Mouse (Mus musculus): Measurements from ENCODE around the gene Ldlrad1. TPM values are rescaled to one million over a fixed set of nuclear protein-coding genes. Genes with fewer than 3 reads are reported as not detected.

The Ldlrad1 gene
- total and polyA plus RNA-seq, 3 experiments = 0.15 TPM; not detected in 2

GRCm38 (mm10) chr4:107201779-107202178 lies 7.2 kb upstream of the Ldlrad1 start:
- H3K27me3 ChIP-seq (ENCODE audit: control insufficient read depth in 1 of 2, insufficient read depth in 2 of 2, low read length in 2 of 2) = no peaks in the 10 kb centered on the region
- H3K9ac ChIP-seq (ENCODE audit: control insufficient read depth, low read depth, low read length, poor library complexity, severe bottlenecking) = no peak overlapping the region
- H3K4me3 ChIP-seq (ENCODE audit: control insufficient read depth in 1 of 2, insufficient read depth in 1 of 2, low read depth in 2 of 2, low read length in 2 of 2) = no peak overlapping the region
- no peaks in the 10 kb centered on the region for H3K4me1 ChIP-seq (ENCODE audit: control insufficient read depth in 1 of 2, insufficient read depth in 2 of 2, low read length in 2 of 2)
- TF ChIP-seq POLR2AphosphoS2 (IDR thresholded peaks at IDR 0.05; ENCODE audit: low read length) = no peak
- TF ChIP-seq JUND (IDR thresholded peaks at IDR 0.05; ENCODE audit: low read depth, low read length) = no peak
- no peak for TF ChIP-seq MYB (IDR thresholded peaks at IDR 0.05; ENCODE audit: low read depth, low read length)
- no peak for TF ChIP-seq NELFE (IDR thresholded peaks at IDR 0.05; ENCODE audit: low read depth, low read length)
- no peak for TF ChIP-seq SMC3 (IDR thresholded peaks at IDR 0.05; ENCODE audit: low read depth, low read length)
- TF ChIP-seq UBTF (IDR thresholded peaks at IDR 0.05; ENCODE audit: borderline replicate concordance, insufficient read depth, low read depth, low read length) = no peak
- TF ChIP-seq HCFC1 (IDR thresholded peaks at IDR 0.05; ENCODE audit: low read depth, low read length) = no peak
- TF ChIP-seq MYC (IDR thresholded peaks at IDR 0.05; ENCODE audit: low read depth, low read length) = no peak
- TF ChIP-seq USF1 (IDR thresholded peaks at IDR 0.05; ENCODE audit: low read depth, low read length) = no peak
- H3K27ac ChIP-seq (ENCODE audit: control insufficient read depth, low read depth, low read length) = no peak overlapping the region
- no peak for DNase-seq (ENCODE audit: low read depth, low spot score)
- H3K9me3 ChIP-seq (replicated peaks; ENCODE audit: insufficient read depth, low read length) = no peaks in the 10 kb centered on the region
- peaks cover 0 to 32% of the 10 kb centered on the region in 2 experiments; a peak in 2 of 4 replicates for H3K36me3 ChIP-seq (ENCODE audit: control insufficient read depth in 1 of 2, insufficient read depth in 2 of 2, low read length in 2 of 2)
- H3K79me2 ChIP-seq (ENCODE audit: control insufficient read depth, insufficient read depth, low read length, poor library complexity) = no peaks in the 10 kb centered on the region

GRCm38 (mm10) chr4:107203001-107203400 lies 6.0 kb upstream of the Ldlrad1 start:
- Histone ChIP-seq H3K79me2 (ENCODE audit: control insufficient read depth, insufficient read depth, low read length, poor library complexity) (no peaks in the 10 kb centered on the region), H3K27me3 (ENCODE audit: control insufficient read depth in 1 of 2, insufficient read depth in 2 of 2, low read length in 2 of 2) (no peaks in the 10 kb centered on the region), H3K9me3 (replicated peaks; ENCODE audit: insufficient read depth, low read length) (no peaks in the 10 kb centered on the region), H3K4me1 (ENCODE audit: control insufficient read depth in 1 of 2, insufficient read depth in 2 of 2, low read length in 2 of 2) (no peaks in the 10 kb centered on the region), H3K36me3 (ENCODE audit: control insufficient read depth in 1 of 2, insufficient read depth in 2 of 2, low read length in 2 of 2) (peaks cover 0 to 21% of the 10 kb centered on the region in 2 experiments; a peak in 2 of 4 replicates), H3K9ac (ENCODE audit: control insufficient read depth, low read depth, low read length, poor library complexity, severe bottlenecking) (no peak overlapping the region), H3K4me3 (ENCODE audit: control insufficient read depth in 1 of 2, insufficient read depth in 1 of 2, low read depth in 2 of 2, low read length in 2 of 2) (no peak overlapping the region), H3K27ac (ENCODE audit: control insufficient read depth, low read depth, low read length) (no peak overlapping the region)
- no peak for DNase-seq (ENCODE audit: low read depth, low spot score)
- TF ChIP-seq USF2 (IDR thresholded peaks at IDR 0.05; ENCODE audit: borderline replicate concordance in 1 of 2, insufficient read depth in 1 of 2, low read depth in 1 of 2, low read length in 2 of 2) (no peak), MXI1 (IDR thresholded peaks at IDR 0.05; ENCODE audit: low read depth, low read length) (no peak), RAD21 (IDR thresholded peaks at IDR 0.05; ENCODE audit: low read depth, low read length) (no peak), MAFK (IDR thresholded peaks at IDR 0.05; ENCODE audit: borderline replicate concordance, low read depth, low read length) (no peak), JUND (IDR thresholded peaks at IDR 0.05; ENCODE audit: low read depth, low read length) (no peak), NELFE (IDR thresholded peaks at IDR 0.05; ENCODE audit: low read depth, low read length) (no peak), SMC3 (IDR thresholded peaks at IDR 0.05; ENCODE audit: low read depth, low read length) (no peak), POLR2A (IDR thresholded peaks at IDR 0.05; ENCODE audit: control insufficient read depth in 1 of 2, insufficient read depth in 1 of 2, low read depth in 1 of 2, low read length in 2 of 2, poor library complexity in 1 of 2) (no peak), CHD1 (IDR thresholded peaks at IDR 0.05; ENCODE audit: low read depth, low read length) (no peak), EP300 (IDR thresholded peaks at IDR 0.05; ENCODE audit: low read depth in 1 of 2, low read length in 2 of 2) (no peak)
